Mouse (Mus musculus) cerebellum, adult 2 months (tissue): ENCODE measurements around the gene BC028528.

Experiments used
- CTCF ChIP-seq: fragments of 200-500 bp; IDR thresholded peaks from 2 replicates; pipeline ENCODE4 v1.5.1; 2011; ENCODE audit warnings: low read depth, mild to moderate bottlenecking, control low read depth, low read length, moderate library complexity, borderline replicate concordance; ENCODE audit not compliant: insufficient read depth
- POLR2A ChIP-seq: fragments of 200-500 bp; IDR thresholded peaks from 2 replicates; pipeline ENCODE4 v1.6.1; 2011; ENCODE audit warnings: low read length, control low read depth, borderline replicate concordance; ENCODE audit not compliant: insufficient read depth

DNA sequence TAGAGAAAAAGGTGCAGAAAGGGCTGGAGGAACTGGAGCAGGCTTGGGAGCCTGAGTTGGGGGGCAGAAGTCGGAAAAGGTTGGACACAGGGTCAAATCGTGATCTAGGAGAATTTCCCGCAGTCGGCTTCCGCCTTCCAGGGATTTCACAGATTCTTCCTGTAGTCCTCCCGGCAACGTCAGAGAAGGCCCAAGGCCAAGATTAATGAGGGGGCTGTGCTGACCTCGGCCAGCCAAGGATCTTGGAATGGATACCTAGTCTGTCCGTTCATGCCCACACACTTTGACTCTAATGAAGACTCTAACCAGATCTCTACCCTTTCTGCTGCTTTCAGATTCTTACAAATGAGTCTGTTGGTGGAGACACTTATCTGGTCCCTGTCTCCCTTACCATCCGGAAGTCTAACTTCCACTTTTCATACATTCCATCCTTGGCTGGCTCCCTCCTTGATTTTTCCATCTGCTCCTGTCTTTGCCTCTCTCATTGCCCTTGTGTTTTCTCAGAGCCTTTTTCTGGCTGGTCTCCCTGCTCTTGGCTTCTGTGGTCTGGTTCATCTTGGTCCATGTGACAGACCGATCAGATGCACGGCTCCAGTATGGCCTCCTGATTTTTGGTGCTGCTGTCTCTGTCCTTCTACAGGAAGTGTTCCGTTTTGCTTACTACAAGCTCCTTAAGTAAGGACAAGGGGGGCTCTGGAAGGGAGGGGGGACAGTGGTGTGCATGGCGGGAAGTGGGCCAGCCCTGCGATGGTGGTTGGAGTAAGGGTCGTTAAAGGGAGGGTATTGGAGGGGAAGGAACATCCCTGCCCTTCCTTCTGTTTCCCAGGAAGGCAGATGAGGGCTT, 2.7 kb upstream of the BC028528 start:
- TF ChIP-seq CTCF, result no peak
- TF ChIP-seq POLR2A, result no peak
